Mouse (Mus musculus): ENCODE results near the gene Fuca1.

DNA sequence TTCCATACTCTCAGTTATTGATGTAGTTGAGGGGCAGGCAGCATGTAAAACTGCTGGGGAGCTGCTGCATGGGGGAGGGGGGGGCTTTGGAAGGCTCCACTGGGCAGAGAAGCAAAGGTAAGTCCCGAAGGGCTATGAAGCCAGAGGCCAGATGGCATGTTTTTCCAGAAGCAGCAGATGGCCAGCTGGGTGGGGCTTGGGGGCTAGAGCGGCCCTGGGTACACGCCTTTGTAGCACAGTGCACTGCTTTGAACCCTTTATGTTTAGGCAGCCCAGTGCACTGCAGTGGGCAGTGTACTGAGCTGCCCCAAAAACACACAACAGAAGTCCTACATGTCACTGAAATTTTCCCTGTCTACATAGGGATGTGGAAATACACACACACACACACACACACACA is 7.7 kb upstream of the Fuca1 start:
- TF ChIP-seq POLR2A (IDR thresholded peaks at IDR 0.05; ENCODE audit: insufficient read length, low read depth) (no peak), TCF3 (IDR thresholded peaks at IDR 0.05; ENCODE audit: insufficient read length, low read depth) (no peak), USF1 (IDR thresholded peaks at IDR 0.05; ENCODE audit: low read depth) (no peak), CEBPB (IDR thresholded peaks at IDR 0.05; ENCODE audit: insufficient read depth, poor library complexity, severe bottlenecking) (no peak), MYOD1 (IDR thresholded peaks at IDR 0.05; ENCODE audit: control insufficient read depth in 1 of 3, insufficient read length in 2 of 3, low read depth in 2 of 3) (no peak), MAX (IDR thresholded peaks at IDR 0.05; ENCODE audit: low read depth) (no peak)

All from myocyte (in vitro differentiated cells).